Mouse (Mus musculus): ENCODE data around the gene Rbm8a. TPM values are rescaled to one million over a fixed set of nuclear protein-coding genes. Genes with fewer than 3 reads are reported as not detected.

Gene Rbm8a
- polyA plus RNA-seq (2014; fragmentation: Nextera tagmentation; extraction: Ambion mirVana) = 181 and 193 TPM in 2 replicates

- WGBS = 1% methylated on average over 48 of the region's 48 CpGs
Observed at GRCm38 (mm10) chr3:96629729-96630600, at the start of gene Rbm8a. Rbm8a (plus strand) TSS chr3:96629933.

GRCm38 (mm10) chr3:96581141-96581540 lies 48.6 kb upstream of the Rbm8a start:
- Histone ChIP-seq H3K9ac (ENCODE audit: low read length) (no peak overlapping the region), H3K9me3 (ENCODE audit: control insufficient read depth, low read length) (no peaks in the 10 kb centered on the region), H3K4me2 (no peak overlapping the region), H3K4me1 (ENCODE audit: control insufficient read depth, insufficient read depth, low read length) (peaks cover 15% of the 10 kb centered on the region), H3K27me3 (ENCODE audit: control insufficient read depth, insufficient read depth, low read length) (no peaks in the 10 kb centered on the region), H3K27ac (ENCODE audit: low read depth, low read length) (no peak overlapping the region), H3K36me3 (ENCODE audit: control insufficient read depth, insufficient read depth, low read length) (no peaks in the 10 kb centered on the region), H3K4me3 (ENCODE audit: low read depth, low read length) (no peak overlapping the region)
- WGBS = 41% methylated on average over 6 of the region's 6 CpGs
- DNase-seq (ENCODE audit: low spot score, missing footprints) = no peak
- ATAC-seq (ENCODE audit: low FRiP score) = no peak

More at GRCm38 (mm10) chr3:96629729-96630600, at the start of gene Rbm8a:
- peak; percentile 95 for ATAC-seq (ENCODE audit: low FRiP score)
- peak within 1 kb of the TSS; percentile 73 for H3K9ac ChIP-seq (ENCODE audit: low read length)
- peak within 1 kb of the TSS; percentile 69 for H3K4me2 ChIP-seq
- peaks cover 14% of the 10 kb centered on the region for H3K4me1 ChIP-seq (ENCODE audit: control insufficient read depth, insufficient read depth, low read length)
- H3K9me3 ChIP-seq (ENCODE audit: control insufficient read depth, low read length) = no peaks in the 10 kb centered on the region
- H3K27me3 ChIP-seq (ENCODE audit: control insufficient read depth, insufficient read depth, low read length) = no peaks in the 10 kb centered on the region
- H3K4me3 ChIP-seq (ENCODE audit: low read depth, low read length) = peak within 1 kb of the TSS; percentile 74
- H3K36me3 ChIP-seq (ENCODE audit: control insufficient read depth, insufficient read depth, low read length) = peaks cover 5% of the 10 kb centered on the region; the same call in 1 of the 2 replicates
- peak; percentile 100 for DNase-seq (ENCODE audit: low spot score, missing footprints)
- no peak within 1 kb of the TSS; the same call in 1 of the 2 replicates for H3K27ac ChIP-seq (ENCODE audit: low read depth, low read length)

GRCm38 (mm10) chr3:96581771-96582515 lies 47.8 kb upstream of the Rbm8a start:
- no peaks in the 10 kb centered on the region for H3K27me3 ChIP-seq (ENCODE audit: control insufficient read depth, insufficient read depth, low read length)
- no peak overlapping the region for H3K4me3 ChIP-seq (ENCODE audit: low read depth, low read length)
- no peaks in the 10 kb centered on the region for H3K36me3 ChIP-seq (ENCODE audit: control insufficient read depth, insufficient read depth, low read length)
- H3K27ac ChIP-seq (ENCODE audit: low read depth, low read length) = no peak overlapping the region
- WGBS = 83% methylated on average over 16 of the region's 16 CpGs
- no peak overlapping the region for H3K9ac ChIP-seq (ENCODE audit: low read length)
- H3K9me3 ChIP-seq (ENCODE audit: control insufficient read depth, low read length) = no peaks in the 10 kb centered on the region
- ATAC-seq (ENCODE audit: low FRiP score) (no peak), DNase-seq (ENCODE audit: low spot score, missing footprints) (no peak)
- H3K4me1 ChIP-seq (ENCODE audit: control insufficient read depth, insufficient read depth, low read length) = peaks cover 9% of the 10 kb centered on the region; the same call in 1 of the 2 replicates
- no peak overlapping the region for H3K4me2 ChIP-seq

- Histone ChIP-seq H3K4me3 (ENCODE audit: low read depth, low read length) (no peak overlapping the region), H3K9me3 (ENCODE audit: control insufficient read depth, low read length) (no peaks in the 10 kb centered on the region), H3K27me3 (ENCODE audit: control insufficient read depth, insufficient read depth, low read length) (no peaks in the 10 kb centered on the region), H3K4me2 (no peak overlapping the region), H3K27ac (ENCODE audit: low read depth, low read length) (no peak overlapping the region), H3K9ac (ENCODE audit: low read length) (no peak overlapping the region), H3K36me3 (ENCODE audit: control insufficient read depth, insufficient read depth, low read length) (no peaks in the 10 kb centered on the region), H3K4me1 (ENCODE audit: control insufficient read depth, insufficient read depth, low read length) (peaks cover 5% of the 10 kb centered on the region; the same call in 1 of the 2 replicates)
- 87% methylated on average over 5 of the region's 5 CpGs for WGBS
- DNase-seq (ENCODE audit: low spot score, missing footprints) (no peak), ATAC-seq (ENCODE audit: low FRiP score) (no peak)
Observed at GRCm38 (mm10) chr3:96583386-96583785, 46.3 kb upstream of the Rbm8a start.

GRCm38 (mm10) chr3:96590657-96591056 lies 39.1 kb upstream of the Rbm8a start:
- H3K4me3 ChIP-seq (ENCODE audit: low read depth, low read length) = no peak overlapping the region
- H3K4me2 ChIP-seq = no peak overlapping the region
- H3K27me3 ChIP-seq (ENCODE audit: control insufficient read depth, insufficient read depth, low read length) = peaks cover 7% of the 10 kb centered on the region
- no peaks in the 10 kb centered on the region for H3K36me3 ChIP-seq (ENCODE audit: control insufficient read depth, insufficient read depth, low read length)
- 86% methylated on average over 4 of the region's 4 CpGs for WGBS
- H3K27ac ChIP-seq (ENCODE audit: low read depth, low read length) = no peak overlapping the region
- peaks cover 8% of the 10 kb centered on the region for H3K4me1 ChIP-seq (ENCODE audit: control insufficient read depth, insufficient read depth, low read length)
- ATAC-seq (ENCODE audit: low FRiP score) (no peak), DNase-seq (ENCODE audit: low spot score, missing footprints) (no peak)
- no peak overlapping the region for H3K9ac ChIP-seq (ENCODE audit: low read length)
- H3K9me3 ChIP-seq (ENCODE audit: control insufficient read depth, low read length) = no peaks in the 10 kb centered on the region

GRCm38 (mm10) chr3:96593374-96593773 lies 36.4 kb upstream of the Rbm8a start:
- H3K27ac ChIP-seq (ENCODE audit: low read depth, low read length) = no peak overlapping the region
- no peaks in the 10 kb centered on the region for H3K36me3 ChIP-seq (ENCODE audit: control insufficient read depth, insufficient read depth, low read length)
- peak overlapping the region; percentile 76 for H3K9ac ChIP-seq (ENCODE audit: low read length)
- H3K4me3 ChIP-seq (ENCODE audit: low read depth, low read length) = peak overlapping the region; percentile 70
- peaks cover 20% of the 10 kb centered on the region for H3K27me3 ChIP-seq (ENCODE audit: control insufficient read depth, insufficient read depth, low read length)
- H3K9me3 ChIP-seq (ENCODE audit: control insufficient read depth, low read length) = no peaks in the 10 kb centered on the region
- H3K4me2 ChIP-seq = peak overlapping the region; percentile 76
- H3K4me1 ChIP-seq (ENCODE audit: control insufficient read depth, insufficient read depth, low read length) = peaks cover 32% of the 10 kb centered on the region
- ATAC-seq (ENCODE audit: low FRiP score) = peak; percentile 1; the same call in 1 of the 2 replicates
- no peak for DNase-seq (ENCODE audit: low spot score, missing footprints)
- WGBS = 3% methylated on average over 10 of the region's 10 CpGs

GRCm38 (mm10) chr3:96593790-96594560 lies 35.8 kb upstream of the Rbm8a start, which contains the start of gene Polr3gl:
Polr3gl (minus strand) TSS chr3:96594181.
- no peaks in the 10 kb centered on the region for H3K9me3 ChIP-seq (ENCODE audit: control insufficient read depth, low read length)
- DNase-seq (ENCODE audit: low spot score, missing footprints) (peak; percentile 99), ATAC-seq (ENCODE audit: low FRiP score) (peak; percentile 87)
- WGBS = under 1% methylated on average over 38 of the region's 38 CpGs
- peak within 1 kb of the TSS; percentile 70 for H3K4me3 ChIP-seq (ENCODE audit: low read depth, low read length)
- H3K27me3 ChIP-seq (ENCODE audit: control insufficient read depth, insufficient read depth, low read length) = peaks cover 22% of the 10 kb centered on the region
- peak within 1 kb of the TSS; percentile 76 for H3K4me2 ChIP-seq
- peak within 1 kb of the TSS; percentile 65 for H3K27ac ChIP-seq (ENCODE audit: low read depth, low read length)
- peak within 1 kb of the TSS; percentile 76 for H3K9ac ChIP-seq (ENCODE audit: low read length)
- no peaks in the 10 kb centered on the region for H3K36me3 ChIP-seq (ENCODE audit: control insufficient read depth, insufficient read depth, low read length)
- H3K4me1 ChIP-seq (ENCODE audit: control insufficient read depth, insufficient read depth, low read length) = peaks cover 36% of the 10 kb centered on the region

GRCm38 (mm10) chr3:96594851-96595250 lies 34.9 kb upstream of the Rbm8a start:
- Histone ChIP-seq H3K36me3 (ENCODE audit: control insufficient read depth, insufficient read depth, low read length) (no peaks in the 10 kb centered on the region), H3K27me3 (ENCODE audit: control insufficient read depth, insufficient read depth, low read length) (peaks cover 24% of the 10 kb centered on the region), H3K4me3 (ENCODE audit: low read depth, low read length) (no peak overlapping the region), H3K27ac (ENCODE audit: low read depth, low read length) (no peak overlapping the region), H3K9me3 (ENCODE audit: control insufficient read depth, low read length) (no peaks in the 10 kb centered on the region), H3K4me1 (ENCODE audit: control insufficient read depth, insufficient read depth, low read length) (peaks cover 36% of the 10 kb centered on the region), H3K9ac (ENCODE audit: low read length) (no peak overlapping the region), H3K4me2 (no peak overlapping the region)
- ATAC-seq (ENCODE audit: low FRiP score) = no peak
- no peak for DNase-seq (ENCODE audit: low spot score, missing footprints)
- WGBS = 83% methylated on average over 5 of the region's 5 CpGs
